Mouse (Mus musculus) MEL (cell line): ENCODE measurements around the gene Dnal4. TPM values are rescaled to one million over a fixed set of nuclear protein-coding genes. Genes with fewer than 3 reads are reported as not detected.

Source experiments
- DNase-seq: peaks from one replicate; pipeline ENCODE4 v3.0.0; 2011; ENCODE audit warnings: low read depth, low spot score
- H3K27ac ChIP-seq: 2 replicates; pipeline ENCODE4 v1.5.1; 2012; ENCODE audit warnings: low read depth, mild to moderate bottlenecking, control low read depth, low read length, moderate library complexity; ENCODE audit not compliant: control insufficient read depth
- H3K27me3 ChIP-seq, 2 experiments: fragments of 150-350 bp in 1 of 2; sonication (generic) in 1 of 2; 2 replicates each; pipeline ENCODE4 v1.6.1; 2012; ENCODE audit warnings: low read length in 2 of 2, mild to moderate bottlenecking in 2 of 2, improper control_type of control experiment in 1 of 2, moderate library complexity in 1 of 2; ENCODE audit not compliant: insufficient read depth in 2 of 2, control insufficient read depth in 1 of 2
- H3K36me3 ChIP-seq, 2 experiments: 2 replicates each; pipeline ENCODE4 v1.6.1; 2012 to 2014; ENCODE audit warnings: low read length in 2 of 2, improper control_type of control experiment in 1 of 2, inconsistent platforms in 1 of 2, mild to moderate bottlenecking in 1 of 2; ENCODE audit not compliant: insufficient read depth in 2 of 2, control insufficient read depth in 1 of 2
- H3K4me1 ChIP-seq, 2 experiments: fragments of 150-350 bp in 1 of 2; sonication (generic) in 1 of 2; 2 replicates each; pipeline ENCODE4 v1.6.1; 2012; ENCODE audit warnings: low read length in 2 of 2, improper control_type of control experiment in 1 of 2, mild to moderate bottlenecking in 1 of 2; ENCODE audit not compliant: insufficient read depth in 2 of 2, control insufficient read depth in 1 of 2
- H3K4me3 ChIP-seq, 2 experiments: fragments of 150-350 bp in 1 of 2; sonication (generic) in 1 of 2; 2 replicates each; pipeline ENCODE4 v1.5.1; 2012; ENCODE audit warnings: low read depth in 2 of 2, low read length in 2 of 2, mild to moderate bottlenecking in 2 of 2, moderate library complexity in 2 of 2, control low read depth in 1 of 2, improper control_type of control experiment in 1 of 2; ENCODE audit not compliant: control insufficient read depth in 1 of 2, insufficient read depth in 1 of 2
- H3K79me2 ChIP-seq: 2 replicates; pipeline ENCODE4 v1.6.1; 2012; ENCODE audit warnings: mild to moderate bottlenecking, low read length, moderate library complexity; ENCODE audit not compliant: control insufficient read depth, poor library complexity, insufficient read depth
- H3K9ac ChIP-seq: 2 replicates; pipeline ENCODE4 v1.6.1; 2012; ENCODE audit warnings: low read depth, mild to moderate bottlenecking, control low read depth, low read length, moderate library complexity; ENCODE audit not compliant: control insufficient read depth, poor library complexity, severe bottlenecking
- H3K9me3 ChIP-seq: fragments of 150-350 bp; sonication (generic); replicated peaks from 2 replicates; pipeline ENCODE4 v1.6.1; 2012; ENCODE audit warnings: mild to moderate bottlenecking, low read length, improper control_type of control experiment, moderate library complexity; ENCODE audit not compliant: insufficient read depth
- BHLHE40 ChIP-seq: IDR thresholded peaks from 2 replicates; pipeline ENCODE4 v1.6.1; 2012; ENCODE audit warnings: low read depth, mild to moderate bottlenecking, inconsistent platforms, low read length, improper control_type of control experiment, borderline replicate concordance
- CHD2 ChIP-seq: IDR thresholded peaks from 2 replicates; pipeline ENCODE4 v1.6.1; 2011; ENCODE audit warnings: low read length, improper control_type of control experiment
- CTCF ChIP-seq, 3 experiments: IDR thresholded peaks in 2 of 3; conservative IDR thresholded peaks in 1 of 3; 2 replicates each; pipeline ENCODE4 v1.5.1; 2011 to 2012; ENCODE audit warnings: low read length in 3 of 3, low read depth in 2 of 3, mild to moderate bottlenecking in 2 of 3, improper control_type of control experiment in 1 of 3, inconsistent platforms in 1 of 3, mixed read lengths in 1 of 3, moderate library complexity in 1 of 3; ENCODE audit not compliant: control insufficient read depth in 1 of 3, insufficient read depth in 1 of 3, poor library complexity in 1 of 3, severe bottlenecking in 1 of 3
- E2F4 ChIP-seq: IDR thresholded peaks from 2 replicates; pipeline ENCODE4 v1.6.1; 2011; ENCODE audit warnings: low read depth, low read length, improper control_type of control experiment, borderline replicate concordance
- ELF1 ChIP-seq: IDR thresholded peaks from 2 replicates; pipeline ENCODE4 v1.6.1; 2014; ENCODE audit warnings: low read depth, mild to moderate bottlenecking, inconsistent platforms, low read length, improper control_type of control experiment, moderate library complexity
- EP300 ChIP-seq, 2 experiments: IDR thresholded peaks; 2 replicates each; pipeline ENCODE4 v1.6.1; 2011; ENCODE audit warnings: improper control_type of control experiment in 2 of 2, low read length in 2 of 2, low read depth in 1 of 2, mild to moderate bottlenecking in 1 of 2
- ETS1 ChIP-seq: IDR thresholded peaks from 2 replicates; pipeline ENCODE4 v1.6.1; 2012; ENCODE audit warnings: low read depth, mild to moderate bottlenecking, inconsistent platforms, low read length, improper control_type of control experiment, moderate library complexity
- GABPA ChIP-seq: IDR thresholded peaks from 2 replicates; pipeline ENCODE4 v1.6.1; 2012; ENCODE audit warnings: low read depth, mild to moderate bottlenecking, inconsistent platforms, low read length, improper control_type of control experiment, moderate library complexity
- GATA1 ChIP-seq: IDR thresholded peaks from 2 replicates; pipeline ENCODE4 v1.6.1; 2011; ENCODE audit warnings: low read depth, low read length, improper control_type of control experiment
- HCFC1 ChIP-seq: IDR thresholded peaks from 2 replicates; pipeline ENCODE4 v1.6.1; 2012; ENCODE audit warnings: low read depth, mild to moderate bottlenecking, inconsistent platforms, low read length, improper control_type of control experiment, moderate library complexity
- JUND ChIP-seq: IDR thresholded peaks from 2 replicates; pipeline ENCODE4 v1.6.1; 2011; ENCODE audit warnings: low read depth, mild to moderate bottlenecking, improper control_type of control experiment, low read length
- MAFK ChIP-seq: IDR thresholded peaks from 2 replicates; pipeline ENCODE4 v1.6.1; 2011; ENCODE audit warnings: low read depth, mild to moderate bottlenecking, low read length, improper control_type of control experiment, borderline replicate concordance
- MAX ChIP-seq: IDR thresholded peaks from 2 replicates; pipeline ENCODE4 v1.6.1; 2011; ENCODE audit warnings: low read length, improper control_type of control experiment
- MAZ ChIP-seq: IDR thresholded peaks from 2 replicates; pipeline ENCODE4 v1.6.1; 2012; ENCODE audit warnings: low read depth, mild to moderate bottlenecking, inconsistent platforms, low read length, improper control_type of control experiment
- MEF2A ChIP-seq: IDR thresholded peaks from 2 replicates; pipeline ENCODE4 v1.6.1; 2014; ENCODE audit warnings: low read depth, mild to moderate bottlenecking, inconsistent platforms, low read length, improper control_type of control experiment; ENCODE audit not compliant: poor library complexity, insufficient replicate concordance, severe bottlenecking; ENCODE audit errors: extremely low read depth
- MXI1 ChIP-seq: IDR thresholded peaks from 2 replicates; pipeline ENCODE4 v1.6.1; 2011; ENCODE audit warnings: mild to moderate bottlenecking, low read depth, low read length, improper control_type of control experiment
- MYC ChIP-seq: IDR thresholded peaks from 2 replicates; pipeline ENCODE4 v1.6.1; 2011; ENCODE audit warnings: low read depth, mild to moderate bottlenecking, low read length, improper control_type of control experiment, moderate library complexity
- NELFE ChIP-seq: IDR thresholded peaks from 2 replicates; pipeline ENCODE4 v1.6.1; 2011; ENCODE audit warnings: low read depth, low read length, improper control_type of control experiment
- NRF1 ChIP-seq: IDR thresholded peaks from 2 replicates; pipeline ENCODE4 v1.6.1; 2014; ENCODE audit warnings: low read depth, mild to moderate bottlenecking, inconsistent platforms, low read length, improper control_type of control experiment, moderate library complexity; ENCODE audit not compliant: poor library complexity, insufficient read depth, severe bottlenecking
- POLR2A ChIP-seq, 2 experiments: IDR thresholded peaks; 2 replicates each; pipeline ENCODE4 v1.6.1; 2011 to 2012; ENCODE audit warnings: low read length in 2 of 2, mild to moderate bottlenecking in 2 of 2, control low read depth in 1 of 2, improper control_type of control experiment in 1 of 2, low read depth in 1 of 2, moderate library complexity in 1 of 2; ENCODE audit not compliant: control insufficient read depth in 1 of 2, insufficient read depth in 1 of 2, poor library complexity in 1 of 2
- RCOR1 ChIP-seq: IDR thresholded peaks from 2 replicates; pipeline ENCODE4 v1.6.1; 2012; ENCODE audit warnings: low read depth, mild to moderate bottlenecking, inconsistent platforms, low read length, improper control_type of control experiment
- TAL1 ChIP-seq: IDR thresholded peaks from 2 replicates; pipeline ENCODE4 v1.6.1; 2012; ENCODE audit warnings: mild to moderate bottlenecking, inconsistent platforms, low read length, moderate library complexity, mixed read lengths
- TBP ChIP-seq: IDR thresholded peaks from 2 replicates; pipeline ENCODE4 v1.8.0; 2011; ENCODE audit warnings: low read depth, low read length, improper control_type of control experiment
- USF1 ChIP-seq: IDR thresholded peaks from 2 replicates; pipeline ENCODE4 v1.6.1; 2014; ENCODE audit warnings: low read depth, mild to moderate bottlenecking, inconsistent platforms, low read length, improper control_type of control experiment, moderate library complexity
- ZC3H11A ChIP-seq: IDR thresholded peaks from 2 replicates; pipeline ENCODE4 v1.6.1; 2012; ENCODE audit warnings: low read depth, mild to moderate bottlenecking, inconsistent platforms, low read length, improper control_type of control experiment
- ZMIZ1 ChIP-seq: IDR thresholded peaks from 2 replicates; pipeline ENCODE4 v1.6.1; 2012; ENCODE audit warnings: low read depth, mild to moderate bottlenecking, inconsistent platforms, low read length, improper control_type of control experiment, moderate library complexity
- ZNF384 ChIP-seq: IDR thresholded peaks from 2 replicates; pipeline ENCODE4 v1.6.1; 2012; ENCODE audit warnings: low read depth, mild to moderate bottlenecking, inconsistent platforms, low read length, improper control_type of control experiment
- polyA plus RNA-seq, 2 experiments: library from polyadenylated mRNA; stranded (reverse) in 1 of 2; unstranded in 1 of 2; fragments of >175 nt in 1 of 2; fragments of >200 nt in 1 of 2; gene quantifications; 2 replicates each; pipeline versions ENCODE4 v1.2.1 to v1.2.4; 2012; ENCODE audit warnings: low replicate concordance in 2 of 2, low read depth in 1 of 2; ENCODE audit not compliant: insufficient read length in 2 of 2, insufficient read depth in 1 of 2, missing spikeins in 1 of 2
- total RNA-seq: library from RNA; depleted of rRNA; stranded (reverse); fragments of 300-350 nt; gene quantifications from 2 replicates; pipeline ENCODE4 v1.2.3, GENCODE M21; 2012

Gene Dnal4
- total and polyA plus RNA-seq, 3 experiments = 19.5 to 30.0 TPM; not detected in 1

GRCm38 (mm10) chr15:79745312-79745711 lies 32.3 kb downstream of the Dnal4 start:
- no peaks in the 10 kb centered on the region; the same call in 1 of the 2 replicates for H3K79me2 ChIP-seq
- no peak overlapping the region for H3K27ac ChIP-seq
- no peaks in the 10 kb centered on the region for H3K27me3 ChIP-seq
- DNase-seq = no peak
- no peak overlapping the region for H3K9ac ChIP-seq
- no peak overlapping the region for H3K4me3 ChIP-seq
- H3K4me1 ChIP-seq = peaks cover 0 to 16% of the 10 kb centered on the region in 2 experiments; a peak in 2 of 4 replicates
- peaks cover 0 to 11% of the 10 kb centered on the region in 2 experiments; a peak in 2 of 4 replicates for H3K36me3 ChIP-seq
- TF ChIP-seq GATA1 = no peak
- no peak for TF ChIP-seq MXI1
- TF ChIP-seq GABPA = no peak
- no peak for TF ChIP-seq ETS1
- TF ChIP-seq POLR2A (IDR thresholded peaks at IDR 0.05; ENCODE audit: control insufficient read depth in 1 of 2, insufficient read depth in 1 of 2, low read depth in 1 of 2, low read length in 2 of 2, poor library complexity in 1 of 2) = no peak
- no peak for TF ChIP-seq TAL1
- TF ChIP-seq NRF1 = no peak
- no peak for TF ChIP-seq ZC3H11A
- TF ChIP-seq ZMIZ1 = no peak
- TF ChIP-seq MYC = no peak
- no peak for TF ChIP-seq CHD2
- no peak for TF ChIP-seq JUND
- no peaks in the 10 kb centered on the region for H3K9me3 ChIP-seq

GRCm38 (mm10) chr15:79744742-79745141 lies 32.9 kb downstream of the Dnal4 start:
- H3K9me3 ChIP-seq = no peaks in the 10 kb centered on the region
- no peak overlapping the region for H3K27ac ChIP-seq
- DNase-seq = no peak
- TF ChIP-seq JUND (no peak), CHD2 (no peak), CTCF (IDR thresholded peaks at IDR 0.05 in 2 of 3, conservative IDR thresholded peaks at IDR 0.05 in 1 of 3; ENCODE audit: control insufficient read depth in 1 of 3, insufficient read depth in 1 of 3, low read depth in 2 of 3, low read length in 3 of 3, poor library complexity in 1 of 3, severe bottlenecking in 1 of 3) (no peak), HCFC1 (no peak), MEF2A (no peak), MAFK (no peak), GATA1 (no peak), TBP (no peak), MAX (no peak), BHLHE40 (no peak), USF1 (no peak), RCOR1 (no peak), MAZ (no peak), EP300 (IDR thresholded peaks at IDR 0.05; ENCODE audit: low read depth in 1 of 2, low read length in 2 of 2) (no peak), TAL1 (no peak), NELFE (no peak), ZC3H11A (no peak), ELF1 (no peak), E2F4 (no peak), ZNF384 (no peak)
- H3K4me1 ChIP-seq = peaks cover 0 to 16% of the 10 kb centered on the region in 2 experiments; a peak in 2 of 4 replicates
- H3K79me2 ChIP-seq = no peaks in the 10 kb centered on the region; the same call in 1 of the 2 replicates
- H3K36me3 ChIP-seq = peaks cover 0 to 11% of the 10 kb centered on the region in 2 experiments; a peak in 2 of 4 replicates
- no peak overlapping the region for H3K9ac ChIP-seq
- H3K27me3 ChIP-seq = no peaks in the 10 kb centered on the region
- H3K4me3 ChIP-seq = no peak overlapping the region
